Mouse (Mus musculus) spleen, adult 18-20 months (tissue): ENCODE data around the gene Apba1.

ENCODE experiments used
- DNase-seq, 2 experiments: peaks; one replicate each; pipeline ENCODE4 v3.0.0; 2022; ENCODE audit warnings: mixed read lengths in 2 of 2

Apba1 gene

GRCm38 (mm10) chr19:23807371-23807770 is 48.7 kb downstream of the Apba1 start:
- no peak for DNase-seq

- no peak for DNase-seq
These were observed 50.5 kb downstream of the Apba1 start for GRCm38 (mm10) chr19:23809236-23809635.

- DNase-seq, result no peak
These were observed 51.8 kb downstream of the Apba1 start for GRCm38 (mm10) chr19:23810512-23810911.

- no peak for DNase-seq
These were observed 52.3 kb downstream of the Apba1 start for GRCm38 (mm10) chr19:23810976-23811375.

- no peak for DNase-seq
These were observed 58.1 kb downstream of the Apba1 start for GRCm38 (mm10) chr19:23816762-23817161.

- no peak for DNase-seq
These were observed 58.5 kb downstream of the Apba1 start for GRCm38 (mm10) chr19:23817196-23817595.

- DNase-seq, result no peak
These were observed 61.2 kb downstream of the Apba1 start for GRCm38 (mm10) chr19:23819882-23820281.

GRCm38 (mm10) chr19:23822497-23822896 is 63.8 kb downstream of the Apba1 start:
- DNase-seq, result no peak

GRCm38 (mm10) chr19:23823533-23823932 is 64.8 kb downstream of the Apba1 start:
- DNase-seq, result no peak

GRCm38 (mm10) chr19:23826251-23826650 is 67.6 kb downstream of the Apba1 start:
- no peak for DNase-seq

- DNase-seq, result no peak
These were observed 72.1 kb downstream of the Apba1 start for GRCm38 (mm10) chr19:23830761-23831160.

- DNase-seq, result no peak
These were observed 75.3 kb downstream of the Apba1 start for GRCm38 (mm10) chr19:23833685-23834682.

GRCm38 (mm10) chr19:23834721-23835120 is 76.0 kb downstream of the Apba1 start:
- no peak for DNase-seq

GRCm38 (mm10) chr19:23855832-23856231 is 97.1 kb downstream of the Apba1 start:
- DNase-seq, result no peak

GRCm38 (mm10) chr19:23858091-23858490 is 99.4 kb downstream of the Apba1 start:
- no peak for DNase-seq

- no peak for DNase-seq
These were observed 100.1 kb downstream of the Apba1 start for GRCm38 (mm10) chr19:23858781-23859180.

- peak in 1 of 2 experiments; percentile 13 for DNase-seq
These were observed 101.6 kb downstream of the Apba1 start for GRCm38 (mm10) chr19:23860151-23860820.

GRCm38 (mm10) chr19:23862736-23863135 is 104.0 kb downstream of the Apba1 start:
- no peak for DNase-seq

GRCm38 (mm10) chr19:23863959-23864358 is 105.3 kb downstream of the Apba1 start:
- DNase-seq, result no peak

GRCm38 (mm10) chr19:23866045-23866444 is 107.4 kb downstream of the Apba1 start:
- DNase-seq, result no peak

GRCm38 (mm10) chr19:23867052-23867451 is 108.4 kb downstream of the Apba1 start:
- no peak for DNase-seq

GRCm38 (mm10) chr19:23867589-23867988 is 108.9 kb downstream of the Apba1 start:
- DNase-seq, result no peak

- no peak for DNase-seq
These were observed 115.8 kb downstream of the Apba1 start for GRCm38 (mm10) chr19:23874502-23874901.

GRCm38 (mm10) chr19:23875819-23876218 is 117.1 kb downstream of the Apba1 start:
- DNase-seq, result no peak
